Mouse (Mus musculus): ENCODE data around the gene Ptprg.

GRCm38 (mm10) chr14:11960269-11961121, 407.2 kb downstream of the Ptprg start:
- no peak for TF ChIP-seq CTCF (IDR thresholded peaks at IDR 0.05; ENCODE audit: borderline replicate concordance, extremely low read depth, insufficient read depth, insufficient read length)
- TF ChIP-seq POLR2A (IDR thresholded peaks at IDR 0.05; ENCODE audit: borderline replicate concordance, extremely low read depth, insufficient read depth, insufficient read length, poor library complexity, severe bottlenecking), result no peak
